Mouse (Mus musculus) embryonic facial prominence, embryonic 11.5 days (tissue): ENCODE measurements around the gene Scgn. TPM values are rescaled to one million over a fixed set of nuclear protein-coding genes. Genes with fewer than 3 reads are reported as not detected.

ENCODE experiments used
- ATAC-seq: fragments of 200-750 bp; cut with Nextera tagmentation; replicated peaks from 2 replicates; pipeline ENCODE4 v1.8.0; 2017; ENCODE audit warnings: low read depth; ENCODE audit not compliant: insufficient number of reproducible peaks, low FRiP score, low TSS enrichment
- DNase-seq: peaks from one replicate; pipeline ENCODE4 v3.0.0-alpha.2; 2015; ENCODE audit warnings: low spot score
- H3K27ac ChIP-seq: fragments of 300-500 bp; sonication (generic); replicated peaks from 2 replicates; pipeline ENCODE4 v1.5.1; 2014; ENCODE audit warnings: mild to moderate bottlenecking, low read depth, low read length, control low read depth
- H3K27me3 ChIP-seq: fragments of 300-500 bp; sonication (generic); 2 replicates; pipeline ENCODE4 v1.6.1; 2014; ENCODE audit warnings: mild to moderate bottlenecking, low read length, moderate library complexity, mixed read lengths; ENCODE audit not compliant: control insufficient read depth, insufficient read depth
- H3K36me3 ChIP-seq: fragments of 300-500 bp; sonication (generic); replicated peaks from 2 replicates; pipeline ENCODE4 v1.6.1; 2014; ENCODE audit warnings: low read depth, mild to moderate bottlenecking, low read length, moderate library complexity, mixed read lengths; ENCODE audit not compliant: control insufficient read depth, insufficient read depth
- H3K4me1 ChIP-seq: fragments of 300-500 bp; sonication (generic); 2 replicates; pipeline ENCODE4 v1.6.1; 2014; ENCODE audit warnings: low read length, mixed read lengths; ENCODE audit not compliant: control insufficient read depth, insufficient read depth
- H3K4me2 ChIP-seq: fragments of 300-500 bp; sonication (generic); 2 replicates; pipeline ENCODE4 v1.6.1; 2014; ENCODE audit warnings: low read depth, mild to moderate bottlenecking, control low read depth, low read length, moderate library complexity
- H3K4me3 ChIP-seq: fragments of 300-500 bp; sonication (generic); 2 replicates; pipeline ENCODE4 v1.5.1; 2014; ENCODE audit warnings: low read depth, low read length, control low read depth
- H3K9ac ChIP-seq: fragments of 300-500 bp; sonication (generic); replicated peaks from 2 replicates; pipeline ENCODE4 v1.6.1; 2014; ENCODE audit warnings: mild to moderate bottlenecking, control low read depth, low read length
- H3K9me3 ChIP-seq: fragments of 300-500 bp; sonication (generic); replicated peaks from 2 replicates; pipeline ENCODE4 v1.6.1; 2016; ENCODE audit warnings: mild to moderate bottlenecking, low read length, inconsistent platforms, mixed read lengths; ENCODE audit not compliant: control insufficient read depth
- WGBS: fragments of 180-500 bp; shearing (Covaris S2); extraction: QIAGEN DNeasy Blood & Tissue Kit; methylation state at CpG from one replicate; pipeline ENCODE4 v1.1.7; 2014; 5-methylcytosine and 5-hydroxymethylcytosine counted together
- polyA plus RNA-seq: library from polyadenylated mRNA; unstranded; fragments of >200 nt; fragmentation: Nextera tagmentation; extraction: Ambion mirVana; gene quantifications from 2 replicates; pipeline ENCODE4 v1.2.1, GENCODE M21; 2014

Gene Scgn
- polyA plus RNA-seq, 1 experiment from 2014 or later: 0.14 TPM

- ATAC-seq (no peak), DNase-seq (no peak)
- Histone ChIP-seq H3K36me3 (no peaks in the 10 kb centered on the region), H3K9ac (no peak overlapping the region), H3K27ac (no peak overlapping the region), H3K4me3 (no peak overlapping the region), H3K4me2 (no peak overlapping the region), H3K4me1 (no peaks in the 10 kb centered on the region), H3K27me3 (no peaks in the 10 kb centered on the region), H3K9me3 (no peaks in the 10 kb centered on the region)
- WGBS: 87% methylated on average over 2 of the region's 2 CpGs
These were observed 10.1 kb upstream of the Scgn start for GRCm38 (mm10) chr13:24001081-24001480.

- Histone ChIP-seq H3K4me1 (no peaks in the 10 kb centered on the region), H3K4me2 (no peak overlapping the region), H3K36me3 (no peaks in the 10 kb centered on the region), H3K27me3 (peaks cover 2% of the 10 kb centered on the region; the same call in 1 of the 2 replicates), H3K9ac (no peak overlapping the region), H3K9me3 (no peaks in the 10 kb centered on the region), H3K27ac (no peak overlapping the region), H3K4me3 (no peak overlapping the region)
- DNase-seq (no peak), ATAC-seq (no peak)
- WGBS: 73% methylated on average over 2 of the region's 2 CpGs
These were observed 7.8 kb upstream of the Scgn start for GRCm38 (mm10) chr13:23998826-23999225.

- ATAC-seq: no peak
- peaks cover 10% of the 10 kb centered on the region; the same call in 1 of the 2 replicates for H3K27me3 ChIP-seq
- no peaks in the 10 kb centered on the region for H3K36me3 ChIP-seq
- no peak for DNase-seq
- H3K4me2 ChIP-seq: no peak overlapping the region
- no peak overlapping the region for H3K4me3 ChIP-seq
- H3K4me1 ChIP-seq: no peaks in the 10 kb centered on the region
- no peak overlapping the region for H3K9ac ChIP-seq
- no peaks in the 10 kb centered on the region for H3K9me3 ChIP-seq
- WGBS: 59% methylated on average over 3 of the region's 3 CpGs
- no peak overlapping the region for H3K27ac ChIP-seq
These were observed 3.7 kb upstream of the Scgn start for GRCm38 (mm10) chr13:23994756-23995155.

GRCm38 (mm10) chr13:23994024-23994423, 3.0 kb upstream of the Scgn start:
- H3K27ac ChIP-seq: no peak overlapping the region
- peaks cover 10% of the 10 kb centered on the region; the same call in 1 of the 2 replicates for H3K27me3 ChIP-seq
- DNase-seq: peak; percentile 3
- H3K9ac ChIP-seq: no peak overlapping the region
- H3K4me2 ChIP-seq: no peak overlapping the region
- no peak overlapping the region for H3K4me3 ChIP-seq
- H3K4me1 ChIP-seq: no peaks in the 10 kb centered on the region
- no peak for ATAC-seq
- H3K36me3 ChIP-seq: no peaks in the 10 kb centered on the region
- 10% methylated on average over 9 of the region's 9 CpGs for WGBS
- no peaks in the 10 kb centered on the region for H3K9me3 ChIP-seq

GRCm38 (mm10) chr13:23990451-23990850, 563 bp downstream of the Scgn start:
- ATAC-seq: no peak
- Histone ChIP-seq H3K9me3 (no peaks in the 10 kb centered on the region), H3K4me2 (no peak overlapping the region), H3K36me3 (no peaks in the 10 kb centered on the region), H3K4me1 (no peaks in the 10 kb centered on the region), H3K4me3 (no peak overlapping the region), H3K9ac (no peak overlapping the region), H3K27ac (no peak overlapping the region), H3K27me3 (peaks cover 10% of the 10 kb centered on the region; the same call in 1 of the 2 replicates)
- 38% methylated on average over 5 of the region's 5 CpGs for WGBS
- DNase-seq: no peak

- Histone ChIP-seq H3K27me3 (no peaks in the 10 kb centered on the region), H3K4me1 (no peaks in the 10 kb centered on the region), H3K36me3 (no peaks in the 10 kb centered on the region), H3K4me2 (no peak overlapping the region), H3K4me3 (no peak overlapping the region), H3K27ac (no peak overlapping the region), H3K9ac (no peak overlapping the region), H3K9me3 (no peaks in the 10 kb centered on the region)
- 52% methylated on average over 3 of the region's 3 CpGs for WGBS
- DNase-seq (no peak), ATAC-seq (no peak)
These were observed 5.9 kb downstream of the Scgn start for GRCm38 (mm10) chr13:23985130-23985529.

GRCm38 (mm10) chr13:23972271-23972670, 18.7 kb downstream of the Scgn start:
- Histone ChIP-seq H3K4me2 (no peak overlapping the region), H3K36me3 (no peaks in the 10 kb centered on the region), H3K9me3 (no peaks in the 10 kb centered on the region), H3K9ac (no peak overlapping the region), H3K4me3 (no peak overlapping the region), H3K27me3 (no peaks in the 10 kb centered on the region), H3K27ac (no peak overlapping the region), H3K4me1 (no peaks in the 10 kb centered on the region)
- ATAC-seq (no peak), DNase-seq (no peak)
- 53% methylated on average over 5 of the region's 5 CpGs for WGBS

GRCm38 (mm10) chr13:23971870-23972269, 19.1 kb downstream of the Scgn start:
- Histone ChIP-seq H3K36me3 (no peaks in the 10 kb centered on the region), H3K4me2 (no peak overlapping the region), H3K4me1 (no peaks in the 10 kb centered on the region), H3K4me3 (no peak overlapping the region), H3K27me3 (no peaks in the 10 kb centered on the region), H3K27ac (no peak overlapping the region), H3K9me3 (no peaks in the 10 kb centered on the region), H3K9ac (no peak overlapping the region)
- ATAC-seq: no peak
- no peak for DNase-seq
- WGBS: 59% methylated on average over 2 of the region's 2 CpGs
